Comparison of ENCODE assay signal across 25 mouse cellular contexts in genomic region chr6:146511511-146511910, GRCm38 (mm10). TPM values are rescaled to one million over a fixed set of nuclear protein-coding genes. Genes with fewer than 3 reads are reported as not detected.
DNase-seq lines count a peak whose midpoint lies in the region; ATAC-seq and TF ChIP-seq lines count a peak whose summit lies in the region.
"Had no signal": no experiment of that assay in that cellular context is flagged by ENCODE, and none has a peak within 500 bp of the region (broad histone marks: within the 10 kb centered on the region; RNA-seq: fewer than 3 reads in every experiment).

No protein-coding gene starts in this region.

- DNase-seq in heart, adult 11 months, result peak; percentile 80
- DNase-seq in heart, postnatal 25 days (ENCODE audit: low spot score), result no peak
- peak; percentile 44 for DNase-seq in midbrain, embryonic 11.5 days (ENCODE audit: low spot score, missing footprints)
- no peak for DNase-seq in testis, postnatal 10 days (ENCODE audit: low spot score)
- no peak for DNase-seq in cerebellum, adult 2 months
- DNase-seq in lung, postnatal 0 days (ENCODE audit: low spot score), result no peak
- DNase-seq: adrenal gland, adult 8-10 months; adrenal gland, postnatal 25 days; cerebellum, adult 11-12 months; cerebellum, adult 9-10 months; cerebellum, postnatal 14 days; gastrocnemius, postnatal 10 days; gastrocnemius, postnatal 36 days; heart, postnatal 36 days had no signal

- no peak for TF ChIP-seq CTCF in testis, adult 2 months (IDR thresholded peaks at IDR 0.05; ENCODE audit: control insufficient read depth, insufficient read depth, insufficient replicate concordance, low read depth, low read length)
- no peak for TF ChIP-seq CTCF in cerebellum, adult 2 months (IDR thresholded peaks at IDR 0.05; ENCODE audit: borderline replicate concordance, insufficient read depth, low read depth, low read length)
- no peak for TF ChIP-seq CTCF in lung, postnatal 0 days (IDR thresholded peaks at IDR 0.05)

- H3K4me3 ChIP-seq in midbrain, embryonic 11.5 days (ENCODE audit: low read depth, low read length), result no peak overlapping the region
- H3K4me3 ChIP-seq in midbrain, embryonic 16.5 days (ENCODE audit: low read depth, low read length), result no peak overlapping the region
- peak overlapping the region; percentile 64 for H3K4me3 ChIP-seq in testis, adult 2 months (ENCODE audit: control insufficient read depth, low read depth, low read length)
- no peak overlapping the region for H3K4me3 ChIP-seq in cerebellum, adult 2 months (replicated peaks; ENCODE audit: insufficient read depth, low read depth, low read length)
- H3K4me3 ChIP-seq in lung, postnatal 0 days (ENCODE audit: low read depth, low read length), result no peak overlapping the region
- H3K4me3 ChIP-seq: forebrain, embryonic 10.5 days; forebrain, embryonic 13.5 days; hindbrain, embryonic 10.5 days; hindbrain, embryonic 13.5 days had no signal

- H3K36me3 ChIP-seq in midbrain, embryonic 11.5 days (ENCODE audit: control insufficient read depth, insufficient read depth, low read length), result no peaks in the 10 kb centered on the region
- H3K36me3 ChIP-seq in midbrain, embryonic 16.5 days (ENCODE audit: control insufficient read depth, insufficient read depth, low read length), result no peaks in the 10 kb centered on the region
- H3K36me3 ChIP-seq in testis, adult 2 months (ENCODE audit: control insufficient read depth, insufficient read depth, low read length), result no peaks in the 10 kb centered on the region
- H3K36me3 ChIP-seq in lung, postnatal 0 days (ENCODE audit: insufficient read depth, low read length), result no peaks in the 10 kb centered on the region
- H3K36me3 ChIP-seq: forebrain, embryonic 10.5 days; hindbrain, embryonic 10.5 days; hindbrain, embryonic 13.5 days had no signal

- H3K27ac ChIP-seq in midbrain, embryonic 11.5 days (ENCODE audit: low read depth, low read length), result no peak overlapping the region
- no peak overlapping the region for H3K27ac ChIP-seq in midbrain, embryonic 16.5 days (ENCODE audit: low read length)
- no peak overlapping the region for H3K27ac ChIP-seq in testis, adult 2 months (ENCODE audit: control insufficient read depth, insufficient read depth, low read depth, low read length)
- no peak overlapping the region for H3K27ac ChIP-seq in cerebellum, adult 2 months (ENCODE audit: insufficient read depth, low read length)
- H3K27ac ChIP-seq in lung, postnatal 0 days (ENCODE audit: low read length), result no peak overlapping the region
- H3K27ac ChIP-seq: forebrain, embryonic 10.5 days; forebrain, embryonic 13.5 days; hindbrain, embryonic 10.5 days; hindbrain, embryonic 13.5 days had no signal

- no peak for TF ChIP-seq EP300 in lung, postnatal 0 days (IDR thresholded peaks at IDR 0.05)

- TF ChIP-seq POLR2A in testis, adult 2 months (IDR thresholded peaks at IDR 0.05; ENCODE audit: control insufficient read depth, low read depth, low read length), result no peak
- no peak for TF ChIP-seq POLR2A in cerebellum, adult 2 months (IDR thresholded peaks at IDR 0.05; ENCODE audit: borderline replicate concordance, insufficient read depth, low read length)

- intact Hi-C loops in heart, postnatal 25 days (cut with DNase I), result no loop called here

- no peak overlapping the region for H3K9ac ChIP-seq in midbrain, embryonic 11.5 days (ENCODE audit: low read length)
- no peak overlapping the region for H3K9ac ChIP-seq in midbrain, embryonic 16.5 days (ENCODE audit: low read depth, low read length)
- no peak overlapping the region for H3K9ac ChIP-seq in lung, postnatal 0 days (replicated peaks; ENCODE audit: low read depth)
- H3K9ac ChIP-seq: forebrain, embryonic 13.5 days; hindbrain, embryonic 13.5 days had no signal

- ATAC-seq in midbrain, embryonic 11.5 days (ENCODE audit: low FRiP score), result no peak
- ATAC-seq in midbrain, embryonic 16.5 days, result no peak
- no peak for ATAC-seq in lung, postnatal 0 days
- ATAC-seq: activated CD4-positive, CD25-positive, alpha-beta regulatory T cell, adult 4 months; CD4-positive, CD25-positive, alpha-beta regulatory T cell, adult 4 months; forebrain, embryonic 13.5 days; forebrain, embryonic 16.5 days; hindbrain, embryonic 16.5 days had no signal

- no peak overlapping the region for H3K4me2 ChIP-seq in midbrain, embryonic 11.5 days
- H3K4me2 ChIP-seq in midbrain, embryonic 16.5 days (ENCODE audit: low read length), result no peak overlapping the region
- no peak overlapping the region for H3K4me2 ChIP-seq in lung, postnatal 0 days (replicated peaks; ENCODE audit: low read depth, low read length)
- H3K4me2 ChIP-seq: forebrain, embryonic 13.5 days; heart, embryonic 11.5 days; hindbrain, embryonic 13.5 days had no signal

- H3K27me3 ChIP-seq in midbrain, embryonic 11.5 days (ENCODE audit: control insufficient read depth, insufficient read depth, low read length), result no peaks in the 10 kb centered on the region
- no peaks in the 10 kb centered on the region for H3K27me3 ChIP-seq in midbrain, embryonic 16.5 days (ENCODE audit: control insufficient read depth, insufficient read depth, low read depth, low read length)
- no peaks in the 10 kb centered on the region for H3K27me3 ChIP-seq in testis, adult 2 months (ENCODE audit: control insufficient read depth, insufficient read depth, low read length)
- H3K27me3 ChIP-seq in cerebellum, adult 2 months (ENCODE audit: control insufficient read depth, insufficient read depth, low read length), result no peaks in the 10 kb centered on the region
- no peaks in the 10 kb centered on the region for H3K27me3 ChIP-seq in lung, postnatal 0 days (replicated peaks; ENCODE audit: insufficient read depth, low read length)
- H3K27me3 ChIP-seq: forebrain, embryonic 13.5 days; hindbrain, embryonic 13.5 days had no signal

- H3K4me1 ChIP-seq in midbrain, embryonic 11.5 days (ENCODE audit: control insufficient read depth, insufficient read depth, low read length), result no peaks in the 10 kb centered on the region
- H3K4me1 ChIP-seq in midbrain, embryonic 16.5 days (ENCODE audit: control insufficient read depth, insufficient read depth, low read length), result no peaks in the 10 kb centered on the region
- peaks cover 3% of the 10 kb centered on the region for H3K4me1 ChIP-seq in testis, adult 2 months (ENCODE audit: control insufficient read depth, insufficient read depth, low read length)
- H3K4me1 ChIP-seq in cerebellum, adult 2 months (ENCODE audit: control insufficient read depth, insufficient read depth, low read length), result no peaks in the 10 kb centered on the region
- H3K4me1 ChIP-seq in lung, postnatal 0 days (ENCODE audit: insufficient read depth, low read depth, low read length), result no peaks in the 10 kb centered on the region
- H3K4me1 ChIP-seq: forebrain, embryonic 13.5 days; hindbrain, embryonic 13.5 days had no signal

- 86% methylated on average over 8 of the region's 8 CpGs for WGBS in midbrain, embryonic 11.5 days
- 92% methylated on average over 8 of the region's 8 CpGs for WGBS in midbrain, embryonic 16.5 days
- WGBS in cerebellum, adult 2 months, result 77% methylated on average over 8 of the region's 8 CpGs
- WGBS in lung, postnatal 0 days, result 73% methylated on average over 8 of the region's 8 CpGs

- no peaks in the 10 kb centered on the region for H3K9me3 ChIP-seq in midbrain, embryonic 11.5 days (ENCODE audit: control insufficient read depth, low read length)
- H3K9me3 ChIP-seq in midbrain, embryonic 16.5 days (replicated peaks; ENCODE audit: control insufficient read depth, low read length, poor library complexity, severe bottlenecking), result no peaks in the 10 kb centered on the region
- H3K9me3 ChIP-seq in lung, postnatal 0 days (ENCODE audit: low read length), result no peaks in the 10 kb centered on the region
- H3K9me3 ChIP-seq: forebrain, embryonic 10.5 days; forebrain, embryonic 13.5 days; hindbrain, embryonic 10.5 days; hindbrain, embryonic 13.5 days had no signal

RNA-seq across cellular contexts. Expression of gene Itpr2, which starts 9.5 kb away (rescaled TPM):
- total RNA-seq in heart, postnatal 25 days (2021), result 10 to 100 TPM; 23.6 to 24.9 TPM
- polyA plus RNA-seq in midbrain, embryonic 11.5 days (2014; fragmentation: Nextera tagmentation; extraction: Ambion mirVana), result 3.9 and 4.5 TPM in 2 replicates
- 6.9 and 9.0 TPM in 2 replicates for polyA plus RNA-seq in midbrain, embryonic 16.5 days (2015; fragmentation: Nextera tagmentation; extraction: Ambion mirVana)
- polyA plus RNA-seq in testis, adult 2 months (2012; rRNA removed), result 5.5 and 6.9 TPM in 2 replicates
- polyA plus RNA-seq in cerebellum, adult 2 months (2012; rRNA removed), result 6.6 and 6.7 TPM in 2 replicates
- polyA plus RNA-seq in lung, postnatal 0 days (2015; fragmentation: Nextera tagmentation; extraction: Ambion mirVana), result 15.7 and 23.2 TPM in 2 replicates

Comparison
In these comparisons a context has a peak if more than half of its experiments do, and no peak if none do; other contexts are left out.
1. DNase-seq: peak in heart, adult 11 months (single experiment) and midbrain, embryonic 11.5 days (single experiment); none in heart, postnatal 25 days (single experiment), testis, postnatal 10 days (single experiment), cerebellum, adult 2 months (0 of 2) and lung, postnatal 0 days (single experiment).